ENCODE assay signal across 19 mouse cellular contexts in genomic region chr19:21601541-21602101, GRCm38 (mm10). TPM values are rescaled to one million over a fixed set of nuclear protein-coding genes. Genes with fewer than 3 reads are reported as not detected.
DNase-seq lines count a peak whose midpoint lies in the region; ATAC-seq and TF ChIP-seq lines count a peak whose summit lies in the region.
"Had no signal": no experiment of that assay in that cellular context is flagged by ENCODE, and none has a peak within 500 bp of the region (broad histone marks: within the 10 kb centered on the region; RNA-seq: fewer than 3 reads in every experiment).

No protein-coding gene starts in this region.

- H3K36me3 ChIP-seq in hindbrain, embryonic 10.5 days: peaks cover 21% of the 10 kb centered on the region
- H3K36me3 ChIP-seq in hindbrain, postnatal 0 days (ENCODE audit: insufficient read depth, low read length): 0 out of 2 replicates have a peak, but pooled peaks cover 2% of the 10 kb centered on the region
- peaks cover 16% of the 10 kb centered on the region for H3K36me3 ChIP-seq in midbrain, embryonic 10.5 days
- H3K36me3 ChIP-seq in midbrain, postnatal 0 days (ENCODE audit: insufficient read depth, low read length): no peaks in the 10 kb centered on the region
- H3K36me3 ChIP-seq in ES-E14 (ENCODE audit: control insufficient read depth, insufficient read depth, low read length, poor library complexity, severe bottlenecking): peaks cover 2% of the 10 kb centered on the region; the same call in 1 of the 2 replicates

- H3K9ac ChIP-seq in hindbrain, postnatal 0 days (replicated peaks; ENCODE audit: low read length): no peak overlapping the region
- H3K9ac ChIP-seq in midbrain, postnatal 0 days (replicated peaks; ENCODE audit: low read length, poor library complexity, severe bottlenecking): no peak overlapping the region
- H3K9ac ChIP-seq in ES-E14 (ENCODE audit: insufficient read depth, low read depth, low read length, poor library complexity, severe bottlenecking): peak overlapping the region; percentile 38; the same call in 1 of the 2 replicates
- H3K9ac ChIP-seq: hindbrain, embryonic 14.5 days; liver, embryonic 12.5 days had no signal

- no peak for ATAC-seq in hindbrain, postnatal 0 days
- no peak for ATAC-seq in midbrain, postnatal 0 days (ENCODE audit: low FRiP score)
- no peak for ATAC-seq in granulocyte monocyte progenitor cell, adult 5-6 weeks (replicated peaks; ENCODE audit: poor library complexity, severe bottlenecking)
- ATAC-seq: intestine, postnatal 0 days; liver, embryonic 12.5 days had no signal

- H3K4me3 ChIP-seq in hindbrain, embryonic 10.5 days: no peak overlapping the region
- H3K4me3 ChIP-seq in hindbrain, postnatal 0 days (ENCODE audit: low read length): no peak overlapping the region
- no peak overlapping the region for H3K4me3 ChIP-seq in midbrain, embryonic 10.5 days
- no peak overlapping the region for H3K4me3 ChIP-seq in midbrain, postnatal 0 days (ENCODE audit: low read depth, low read length)
- peak overlapping the region in 1 of 2 experiments; percentile 30; a peak in 1 of 4 replicates for H3K4me3 ChIP-seq in ES-E14 (ENCODE audit: insufficient read depth in 1 of 2, low read depth in 1 of 2, low read length in 2 of 2, poor library complexity in 1 of 2, severe bottlenecking in 1 of 2)
- H3K4me3 ChIP-seq: gastrocnemius, adult 2 months; liver, embryonic 12.5 days had no signal

- peaks cover 23% of the 10 kb centered on the region for H3K4me1 ChIP-seq in hindbrain, embryonic 10.5 days (replicated peaks)
- no peaks in the 10 kb centered on the region for H3K4me1 ChIP-seq in hindbrain, postnatal 0 days (ENCODE audit: insufficient read depth, low read length)
- H3K4me1 ChIP-seq in midbrain, embryonic 10.5 days: peaks cover 16% of the 10 kb centered on the region
- H3K4me1 ChIP-seq in midbrain, postnatal 0 days (ENCODE audit: insufficient read depth, low read length): no peaks in the 10 kb centered on the region
- H3K4me1 ChIP-seq in ES-E14 (ENCODE audit: control insufficient read depth in 2 of 2, insufficient read depth in 2 of 2, low read length in 2 of 2, poor library complexity in 1 of 2): peaks cover 4 to 5% of the 10 kb centered on the region in 2 experiments; a peak in 3 of 4 replicates

- 39% methylated on average over 3 of the region's 3 CpGs for WGBS in hindbrain, embryonic 10.5 days
- 29% methylated on average over 3 of the region's 3 CpGs for WGBS in hindbrain, postnatal 0 days
- WGBS in midbrain, embryonic 10.5 days: 56% methylated on average over 3 of the region's 3 CpGs
- 36% methylated on average over 3 of the region's 3 CpGs for WGBS in midbrain, postnatal 0 days

- peak; percentile 15 for DNase-seq in hindbrain, embryonic 10.5 days (ENCODE audit: low spot score)
- no peak for DNase-seq in hindbrain, postnatal 0 days (ENCODE audit: low spot score)
- DNase-seq in midbrain, embryonic 10.5 days (ENCODE audit: low spot score): peak; percentile 22
- no peak for DNase-seq in midbrain, postnatal 0 days (ENCODE audit: low spot score)
- DNase-seq in ES-E14 (ENCODE audit: low read depth, low spot score): peak; percentile 19
- DNase-seq in embryo, embryonic 10.5 days (ENCODE audit: low spot score): peak; percentile 67
- DNase-seq in layer of hippocampus, postnatal 25 days (ENCODE audit: extremely low spot score in 1 of 2, low spot score in 1 of 2): no peak
- DNase-seq: cerebellum, postnatal 25 days; gastrocnemius, adult 2 months; left cerebral cortex, postnatal 4 days; lung, postnatal 14 days; right cerebral cortex, postnatal 14 days; thymus, postnatal 14 days had no signal

- H3K27me3 ChIP-seq in hindbrain, embryonic 10.5 days (ENCODE audit: insufficient read depth, poor library complexity, severe bottlenecking): no peaks in the 10 kb centered on the region
- no peaks in the 10 kb centered on the region for H3K27me3 ChIP-seq in hindbrain, postnatal 0 days (ENCODE audit: insufficient read depth, low read length)
- no peaks in the 10 kb centered on the region for H3K27me3 ChIP-seq in midbrain, embryonic 10.5 days (ENCODE audit: low read depth, poor library complexity, severe bottlenecking)
- H3K27me3 ChIP-seq in midbrain, postnatal 0 days (ENCODE audit: insufficient read depth, low read length): no peaks in the 10 kb centered on the region
- H3K27me3 ChIP-seq: liver, embryonic 12.5 days had no signal

- in situ Hi-C loops in ES-E14 (cut with MboI; ENCODE audit: low sequenced_read_pairs in 2 of 2, unreplicated experiment in 2 of 2): no loop called here

- no peak for TF ChIP-seq CTCF in hindbrain, postnatal 0 days (IDR thresholded peaks at IDR 0.05; ENCODE audit: low read depth)
- TF ChIP-seq CTCF in midbrain, postnatal 0 days (IDR thresholded peaks at IDR 0.05): no peak

- H3K4me2 ChIP-seq in hindbrain, postnatal 0 days (ENCODE audit: low read depth, low read length): no peak overlapping the region
- no peak overlapping the region for H3K4me2 ChIP-seq in midbrain, postnatal 0 days (ENCODE audit: low read depth, low read length, poor library complexity, severe bottlenecking)
- H3K4me2 ChIP-seq: hindbrain, embryonic 14.5 days; liver, embryonic 12.5 days had no signal

- H3K27ac ChIP-seq in hindbrain, embryonic 10.5 days: no peak overlapping the region
- no peak overlapping the region for H3K27ac ChIP-seq in hindbrain, postnatal 0 days
- H3K27ac ChIP-seq in midbrain, embryonic 10.5 days (replicated peaks): no peak overlapping the region
- H3K27ac ChIP-seq in midbrain, postnatal 0 days (ENCODE audit: low read depth, low read length): no peak overlapping the region
- H3K27ac ChIP-seq in ES-E14 (ENCODE audit: insufficient read depth, low read depth, low read length, poor library complexity, severe bottlenecking): no peak overlapping the region; the same call in 1 of the 2 replicates
- H3K27ac ChIP-seq: gastrocnemius, adult 2 months; hindbrain, embryonic 14.5 days; kidney, postnatal 0 days; liver, embryonic 12.5 days had no signal

- peaks cover 4% of the 10 kb centered on the region; the same call in 1 of the 2 replicates for H3K9me3 ChIP-seq in hindbrain, embryonic 10.5 days
- no peaks in the 10 kb centered on the region for H3K9me3 ChIP-seq in hindbrain, postnatal 0 days (ENCODE audit: low read length)
- H3K9me3 ChIP-seq in midbrain, embryonic 10.5 days (replicated peaks): 0 out of 2 replicates have a peak, but pooled peaks cover 3% of the 10 kb centered on the region
- no peaks in the 10 kb centered on the region for H3K9me3 ChIP-seq in midbrain, postnatal 0 days (ENCODE audit: low read length)
- no peaks in the 10 kb centered on the region for H3K9me3 ChIP-seq in ES-E14 (ENCODE audit: control insufficient read depth, insufficient read depth, low read depth, low read length)
- H3K9me3 ChIP-seq: G1E; liver, embryonic 12.5 days had no signal

TF ChIP-seq in ES-E14, 5 proteins besides CTCF, POLR2A, EP300 and RAD21:
- TF ChIP-seq MAFK (IDR thresholded peaks at IDR 0.05; ENCODE audit: insufficient read depth, low read depth, low read length): no peak

RNA-seq across cellular contexts. Expression of gene 1110059E24Rik, which starts 51.2 kb away (rescaled TPM):
- polyA plus RNA-seq in hindbrain, embryonic 10.5 days (2016; fragmentation: Nextera tagmentation; extraction: Ambion mirVana): 69.3 and 70.2 TPM in 2 replicates
- total RNA-seq in hindbrain, postnatal 0 days (2014; rRNA removed): 19.0 and 20.7 TPM in 2 replicates
- 52.1 and 53.3 TPM in 2 replicates for polyA plus RNA-seq in hindbrain, postnatal 0 days (2015; fragmentation: Nextera tagmentation; extraction: Ambion mirVana)
- polyA plus RNA-seq in midbrain, embryonic 10.5 days (2016; fragmentation: Nextera tagmentation; extraction: Ambion mirVana): 78.9 and 79.2 TPM in 2 replicates
- total RNA-seq in midbrain, postnatal 0 days (2014; rRNA removed): 26.3 and 30.5 TPM in 2 replicates
- 56.6 and 60.8 TPM in 2 replicates for polyA plus RNA-seq in midbrain, postnatal 0 days (2015; fragmentation: Nextera tagmentation; extraction: Ambion mirVana)
- total RNA-seq in ES-E14 (2012; rRNA removed): 34.6 and 38.9 TPM in 2 replicates
- total RNA-seq in layer of hippocampus, postnatal 25 days (2021): 10 to 100 TPM; 24.8 to 25.5 TPM
- 35.7 and 39.1 TPM in 2 replicates for total RNA-seq in granulocyte monocyte progenitor cell, adult 5-6 weeks (2014; fragmentation: Nextera tagmentation)
- total RNA-seq in granulocyte monocyte progenitor cell, adult 5-6 weeks (2017): 88.0 and 90.1 TPM in 2 replicates

RNA-seq across cellular contexts. Expression of gene Abhd17b, which starts 51.4 kb away (rescaled TPM):
- 33.6 and 34.5 TPM in 2 replicates for polyA plus RNA-seq in hindbrain, embryonic 10.5 days (2016; fragmentation: Nextera tagmentation; extraction: Ambion mirVana)
- 50.0 and 58.6 TPM in 2 replicates for total RNA-seq in hindbrain, postnatal 0 days (2014; rRNA removed)
- polyA plus RNA-seq in hindbrain, postnatal 0 days (2015; fragmentation: Nextera tagmentation; extraction: Ambion mirVana): 51.9 and 55.5 TPM in 2 replicates
- polyA plus RNA-seq in midbrain, embryonic 10.5 days (2016; fragmentation: Nextera tagmentation; extraction: Ambion mirVana): 36.4 and 38.2 TPM in 2 replicates
- total RNA-seq in midbrain, postnatal 0 days (2014; rRNA removed): 63.4 and 64.0 TPM in 2 replicates
- 44.4 and 49.0 TPM in 2 replicates for polyA plus RNA-seq in midbrain, postnatal 0 days (2015; fragmentation: Nextera tagmentation; extraction: Ambion mirVana)
- total RNA-seq in ES-E14 (2012; rRNA removed): 13.1 and 15.9 TPM in 2 replicates
- 10 to 100 TPM; 53.3 to 56.3 TPM for total RNA-seq in layer of hippocampus, postnatal 25 days (2021)
- total RNA-seq in granulocyte monocyte progenitor cell, adult 5-6 weeks (2014; fragmentation: Nextera tagmentation): 57.7 and 62.0 TPM in 2 replicates
- total RNA-seq in granulocyte monocyte progenitor cell, adult 5-6 weeks (2017): 63.0 and 66.5 TPM in 2 replicates

Comparison
In these comparisons a context has a peak if more than half of its experiments do, and no peak if none do; other contexts are left out.
1. DNase-seq: peak in hindbrain, embryonic 10.5 days (single experiment), midbrain, embryonic 10.5 days (single experiment), ES-E14 (single experiment) and embryo, embryonic 10.5 days (single experiment); none in hindbrain, postnatal 0 days (single experiment), midbrain, postnatal 0 days (single experiment) and layer of hippocampus, postnatal 25 days (0 of 2).